Mouse (Mus musculus) Patski (cell line): ENCODE data around the gene Slc24a4. TPM values are rescaled to one million over a fixed set of nuclear protein-coding genes. Genes with fewer than 3 reads are reported as not detected.

Source experiments
- ATAC-seq: fragments of 100-300 bp; one replicate; pipeline ENCODE4 v1.8.0; 2021
- CTCF ChIA-PET: fragments of 350-600 bp; sonication (Branson Sonifier 250); formaldehyde crosslinking; loops from one replicate; lab custom pipeline; 2022; ENCODE audit warnings: inconsistent platforms; lab: Charles Lee
- POLR2A ChIA-PET: fragments of 350-600 bp; sonication (Branson Sonifier 250); formaldehyde crosslinking; loops from one replicate; lab custom pipeline; 2022; ENCODE audit warnings: antibody characterized with exemption, inconsistent platforms; lab: Charles Lee
- DNase-seq: peaks from one replicate; pipeline ENCODE4 v3.0.0-alpha.2; 2011; ENCODE audit warnings: low read depth, low spot score
- H3K27me3 ChIP-seq: fragments of 371-371 bp; one replicate; pipeline ENCODE4 v1.5.1; 2021
- CTCF ChIP-seq: fragments of 100-300 bp; IDR thresholded peaks from one replicate; pipeline ENCODE4 v1.5.1; 2021
- in situ Hi-C: fragments of 300-500 bp; cut with MboI; formaldehyde crosslinking; loops from 3 replicates; pipeline ENCODE4 v1.11.1; 2018; ENCODE audit warnings: low pct_unique_long_range_greater_than_20kb, mixed read lengths
- polyA plus RNA-seq: library from polyadenylated mRNA; unstranded; gene quantifications from one replicate; pipeline ENCODE4 v1.2.3, GENCODE M21; 2021

The Slc24a4 gene
- polyA plus RNA-seq, 1 experiment from 2014 or later: not detected

GRCm38 (mm10) chr12:102118014-102118413, 10.5 kb upstream of the Slc24a4 start:
- CTCF ChIA-PET: no interaction called here
- DNase-seq (no peak), ATAC-seq (no peak)
- no peak for TF ChIP-seq CTCF
- in situ Hi-C loops: no loop called here
- POLR2A ChIA-PET: no interaction called here
- H3K27me3 ChIP-seq: peaks cover 26% of the 10 kb centered on the region

GRCm38 (mm10) chr12:102127601-102128000, 932 bp upstream of the Slc24a4 start:
- no peak for DNase-seq
- no peak for ATAC-seq
- in situ Hi-C loops: no loop called here
- TF ChIP-seq CTCF: no peak
- ChIA-PET CTCF (no interaction called here), POLR2A (no interaction called here)
- H3K27me3 ChIP-seq: peaks cover 54% of the 10 kb centered on the region

GRCm38 (mm10) chr12:102128791-102129507, 416 bp downstream of the Slc24a4 start:
- in situ Hi-C loops: no loop called here
- peaks cover 66% of the 10 kb centered on the region for H3K27me3 ChIP-seq
- ChIA-PET CTCF (no interaction called here), POLR2A (no interaction called here)
- no peak for DNase-seq
- no peak for TF ChIP-seq CTCF
- no peak for ATAC-seq

- ATAC-seq (no peak), DNase-seq (no peak)
- in situ Hi-C loops: no loop called here
- H3K27me3 ChIP-seq: peaks cover 71% of the 10 kb centered on the region
- CTCF ChIA-PET: no interaction called here
- no peak for TF ChIP-seq CTCF
- POLR2A ChIA-PET: no interaction called here
Measured at GRCm38 (mm10) chr12:102129508-102130030, 1.0 kb downstream of the Slc24a4 start.

GRCm38 (mm10) chr12:102139710-102140109, 11.2 kb downstream of the Slc24a4 start:
- in situ Hi-C loops: no loop called here
- POLR2A ChIA-PET: interaction anchor here (0.7 kb wide), 1 partner anchor 100 kb away, joined by 5 read pairs; no protein-coding TSS in a partner anchor
- no peak for DNase-seq
- H3K27me3 ChIP-seq: peaks cover 37% of the 10 kb centered on the region
- CTCF ChIA-PET: interaction anchor here (1.4 kb wide), 1 partner anchor 16 kb away, joined by 3 read pairs; no protein-coding TSS in a partner anchor
- no peak for TF ChIP-seq CTCF
- ATAC-seq: no peak

GRCm38 (mm10) chr12:102141330-102141729, 12.8 kb downstream of the Slc24a4 start:
- no peak for ATAC-seq
- ChIA-PET POLR2A (interaction anchor here (0.6 kb wide), 1 partner anchor 67 kb away, joined by 3 read pairs; no protein-coding TSS in a partner anchor), CTCF (no interaction called here)
- peaks cover 34% of the 10 kb centered on the region for H3K27me3 ChIP-seq
- DNase-seq: no peak
- in situ Hi-C loops: no loop called here
- no peak for TF ChIP-seq CTCF

GRCm38 (mm10) chr12:102147678-102148077, 19.1 kb downstream of the Slc24a4 start:
- DNase-seq: no peak
- no peak for ATAC-seq
- peaks cover 19% of the 10 kb centered on the region for H3K27me3 ChIP-seq
- in situ Hi-C loops: no loop called here
- POLR2A ChIA-PET: no interaction called here
- CTCF ChIA-PET: interaction anchor here (1.2 to 1.4 kb wide), 2 partner anchors 14 to 195 kb away, joined by 4 to 6 read pairs; no protein-coding TSS in a partner anchor
- no peak for TF ChIP-seq CTCF

- ChIA-PET POLR2A (no interaction called here), CTCF (interaction anchor here (1.2 to 1.4 kb wide), 2 partner anchors 13 to 194 kb away, joined by 4 to 6 read pairs; no protein-coding TSS in a partner anchor)
- TF ChIP-seq CTCF: peak; percentile 62
- peaks cover 18% of the 10 kb centered on the region for H3K27me3 ChIP-seq
- in situ Hi-C loops: no loop called here
- ATAC-seq (no peak), DNase-seq (no peak)
Measured at GRCm38 (mm10) chr12:102148746-102149145, 20.2 kb downstream of the Slc24a4 start.

- ChIA-PET POLR2A (no interaction called here), CTCF (no interaction called here)
- DNase-seq (no peak), ATAC-seq (no peak)
- no peak for TF ChIP-seq CTCF
- in situ Hi-C loops: no loop called here
- H3K27me3 ChIP-seq: peaks cover 7% of the 10 kb centered on the region
Measured at GRCm38 (mm10) chr12:102151185-102151584, 22.7 kb downstream of the Slc24a4 start.

- TF ChIP-seq CTCF: no peak
- ATAC-seq (no peak), DNase-seq (no peak)
- in situ Hi-C loops: no loop called here
- ChIA-PET POLR2A (no interaction called here), CTCF (no interaction called here)
- H3K27me3 ChIP-seq: no peaks in the 10 kb centered on the region
Measured at GRCm38 (mm10) chr12:102153796-102154195, 25.3 kb downstream of the Slc24a4 start.

- no peak for TF ChIP-seq CTCF
Measured at GRCm38 (mm10) chr12:102154815-102155214, 26.3 kb downstream of the Slc24a4 start.

More at GRCm38 (mm10) chr12:102154815-102155214, 26.3 kb downstream of the Slc24a4 start:
- ChIA-PET POLR2A (no interaction called here), CTCF (interaction anchor here (0.9 kb wide), 1 partner anchor 15 kb away, joined by 3 read pairs; no protein-coding TSS in a partner anchor)
- DNase-seq (no peak), ATAC-seq (no peak)
- in situ Hi-C loops: no loop called here
- H3K27me3 ChIP-seq: no peaks in the 10 kb centered on the region
